Mouse (Mus musculus): Measurements from ENCODE around the gene Clec11a. TPM values are rescaled to one million over a fixed set of nuclear protein-coding genes. Genes with fewer than 3 reads are reported as not detected.
"Not testable (repeated sequence)": the region's sequence is repeated elsewhere in the genome, so short reads cannot be mapped to it uniquely, and the experiment has no call there.

The Clec11a gene
- polyA plus RNA-seq, 1 experiment from 2014 or later = 3.2 TPM

GRCm38 (mm10) chr7:44304463-44304774, 2.3 kb downstream of the Clec11a start:
- H3K36me3 ChIP-seq (ENCODE audit: control insufficient read depth, insufficient read depth, low read length) = no peaks in the 10 kb centered on the region
- H3K9ac ChIP-seq (ENCODE audit: low read length) = peak overlapping the region; percentile 97
- 1% methylated on average over 25 of the region's 25 CpGs for WGBS
- no peaks in the 10 kb centered on the region; the same call in none of the 2 replicates for H3K27me3 ChIP-seq (ENCODE audit: control insufficient read depth, insufficient read depth, low read length)
- H3K4me1 ChIP-seq (replicated peaks; ENCODE audit: control insufficient read depth, insufficient read depth, low read length) = peaks cover 9% of the 10 kb centered on the region
- H3K27ac ChIP-seq (ENCODE audit: low read depth, low read length) = peak overlapping the region; percentile 93
- ATAC-seq (replicated peaks; ENCODE audit: low FRiP score) = peak; percentile 46
- H3K4me3 ChIP-seq (ENCODE audit: low read depth, low read length) = peak overlapping the region; percentile 68
- no peaks in the 10 kb centered on the region for H3K9me3 ChIP-seq (ENCODE audit: control insufficient read depth, low read length)
- no peak for DNase-seq (ENCODE audit: low spot score)
- H3K4me2 ChIP-seq (ENCODE audit: low read depth, low read length, severe bottlenecking) = peak overlapping the region; percentile 86

GRCm38 (mm10) chr7:44303346-44304340, 3.1 kb downstream of the Clec11a start:
- ATAC-seq (replicated peaks; ENCODE audit: low FRiP score) (no peak), DNase-seq (ENCODE audit: low spot score) (no peak)
- WGBS = 85% methylated on average over 14 of the region's 14 CpGs
- Histone ChIP-seq H3K4me1 (replicated peaks; ENCODE audit: control insufficient read depth, insufficient read depth, low read length) (peaks cover 9% of the 10 kb centered on the region), H3K9me3 (ENCODE audit: control insufficient read depth, low read length) (no peaks in the 10 kb centered on the region), H3K36me3 (ENCODE audit: control insufficient read depth, insufficient read depth, low read length) (no peaks in the 10 kb centered on the region), H3K4me2 (ENCODE audit: low read depth, low read length, severe bottlenecking) (peak overlapping the region; percentile 86), H3K27me3 (ENCODE audit: control insufficient read depth, insufficient read depth, low read length) (no peaks in the 10 kb centered on the region; the same call in 1 of the 2 replicates), H3K27ac (ENCODE audit: low read depth, low read length) (peak overlapping the region; percentile 93), H3K4me3 (ENCODE audit: low read depth, low read length) (peak overlapping the region; percentile 68), H3K9ac (ENCODE audit: low read length) (peak overlapping the region; percentile 97)

DNA sequence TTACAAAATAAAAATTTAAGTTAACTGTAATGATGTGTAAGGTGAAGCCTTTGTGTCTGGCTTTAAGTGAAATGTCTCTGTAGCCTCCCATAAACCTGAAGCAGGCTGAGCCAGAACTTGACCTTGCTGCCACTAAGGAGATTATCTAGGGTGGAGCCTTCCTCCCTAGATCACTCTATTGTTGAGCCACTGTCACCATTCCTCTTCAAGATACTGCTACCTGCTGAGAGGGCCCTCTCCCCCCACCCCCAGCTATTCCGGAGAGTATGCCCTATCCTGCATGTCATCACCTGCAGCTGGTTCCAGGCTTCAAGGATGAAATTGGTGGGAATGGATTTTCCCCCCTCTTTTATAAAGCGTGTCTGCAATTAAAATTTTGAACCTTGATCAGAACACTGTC, 9.2 kb downstream of the Clec11a start:
- H3K36me3 ChIP-seq (ENCODE audit: control insufficient read depth, insufficient read depth, low read length); H3K9ac ChIP-seq (ENCODE audit: low read length); H3K9me3 ChIP-seq (ENCODE audit: control insufficient read depth, low read length); H3K4me3 ChIP-seq (ENCODE audit: low read depth, low read length); H3K4me1 ChIP-seq (replicated peaks; ENCODE audit: control insufficient read depth, insufficient read depth, low read length); DNase-seq (ENCODE audit: low spot score); H3K27me3 ChIP-seq (ENCODE audit: control insufficient read depth, insufficient read depth, low read length); ATAC-seq (replicated peaks; ENCODE audit: low FRiP score); H3K27ac ChIP-seq (ENCODE audit: low read depth, low read length); H3K4me2 ChIP-seq (ENCODE audit: low read depth, low read length, severe bottlenecking): not testable (repeated sequence)
- 95% methylated on average over 2 of the region's 2 CpGs for WGBS

DNA sequence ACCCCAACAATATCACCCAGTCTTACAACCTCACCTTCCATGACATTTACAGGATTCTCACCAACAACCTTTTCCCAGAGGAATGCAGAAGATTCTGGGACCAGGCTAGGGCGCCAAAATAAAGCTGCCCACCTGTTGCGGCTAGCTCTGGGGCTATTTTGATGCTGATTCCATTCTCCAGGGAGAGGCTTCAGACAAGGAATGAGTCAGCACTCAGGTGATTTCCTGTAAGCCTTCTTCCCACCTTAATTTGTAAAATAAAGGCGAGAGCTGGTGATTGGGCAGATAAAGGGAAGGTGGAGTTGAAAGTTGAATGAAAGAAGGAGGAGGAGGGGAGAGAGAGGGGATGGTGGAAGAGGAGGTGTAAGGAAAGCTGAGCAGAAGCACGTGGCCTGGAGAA, 15.3 kb downstream of the Clec11a start:
- Histone ChIP-seq H3K36me3 (ENCODE audit: control insufficient read depth, insufficient read depth, low read length) (no peaks in the 10 kb centered on the region), H3K4me1 (replicated peaks; ENCODE audit: control insufficient read depth, insufficient read depth, low read length) (no peaks in the 10 kb centered on the region), H3K9me3 (ENCODE audit: control insufficient read depth, low read length) (no peaks in the 10 kb centered on the region), H3K27me3 (ENCODE audit: control insufficient read depth, insufficient read depth, low read length) (no peaks in the 10 kb centered on the region), H3K4me3 (ENCODE audit: low read depth, low read length) (no peak overlapping the region), H3K9ac (ENCODE audit: low read length) (no peak overlapping the region), H3K27ac (ENCODE audit: low read depth, low read length) (no peak overlapping the region), H3K4me2 (ENCODE audit: low read depth, low read length, severe bottlenecking) (no peak overlapping the region)
- ATAC-seq (replicated peaks; ENCODE audit: low FRiP score) (no peak), DNase-seq (ENCODE audit: low spot score) (no peak)
- WGBS = 56% methylated on average over 4 of the region's 4 CpGs

DNA sequence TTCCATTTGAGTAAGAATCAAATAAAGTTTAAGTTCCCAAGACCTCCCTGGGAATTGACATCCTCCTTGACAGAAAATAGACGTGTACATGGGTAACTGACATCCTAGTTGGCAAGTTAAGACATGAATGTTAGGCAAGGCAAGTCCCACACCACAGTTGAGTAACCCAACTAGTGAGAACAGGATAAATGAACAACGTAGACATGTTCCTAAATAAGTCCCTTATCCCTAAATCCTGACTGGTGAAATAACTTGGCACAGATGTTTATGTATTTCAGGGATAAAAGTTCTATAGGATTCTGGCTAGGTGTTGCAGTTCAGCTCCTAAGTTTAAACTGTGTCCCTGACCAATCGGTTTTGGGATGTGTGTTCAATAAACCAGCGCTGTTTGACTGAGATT, 15.7 kb downstream of the Clec11a start:
- no peaks in the 10 kb centered on the region for H3K27me3 ChIP-seq (ENCODE audit: control insufficient read depth, insufficient read depth, low read length)
- ATAC-seq (replicated peaks; ENCODE audit: low FRiP score) (no peak), DNase-seq (ENCODE audit: low spot score) (no peak)
- no peak overlapping the region for H3K27ac ChIP-seq (ENCODE audit: low read depth, low read length)
- H3K4me1 ChIP-seq (replicated peaks; ENCODE audit: control insufficient read depth, insufficient read depth, low read length) = no peaks in the 10 kb centered on the region
- no peak overlapping the region for H3K4me3 ChIP-seq (ENCODE audit: low read depth, low read length)
- no peak overlapping the region for H3K9ac ChIP-seq (ENCODE audit: low read length)
- no peaks in the 10 kb centered on the region for H3K9me3 ChIP-seq (ENCODE audit: control insufficient read depth, low read length)
- 81% methylated on average over 4 of the region's 4 CpGs for WGBS
- no peak overlapping the region for H3K4me2 ChIP-seq (ENCODE audit: low read depth, low read length, severe bottlenecking)
- no peaks in the 10 kb centered on the region for H3K36me3 ChIP-seq (ENCODE audit: control insufficient read depth, insufficient read depth, low read length)

GRCm38 (mm10) chr7:44287760-44288159, 18.9 kb downstream of the Clec11a start:
- Histone ChIP-seq H3K27me3 (ENCODE audit: control insufficient read depth, insufficient read depth, low read length) (no peaks in the 10 kb centered on the region), H3K9me3 (ENCODE audit: control insufficient read depth, low read length) (no peaks in the 10 kb centered on the region), H3K4me1 (replicated peaks; ENCODE audit: control insufficient read depth, insufficient read depth, low read length) (no peaks in the 10 kb centered on the region), H3K4me2 (ENCODE audit: low read depth, low read length, severe bottlenecking) (no peak overlapping the region), H3K9ac (ENCODE audit: low read length) (no peak overlapping the region), H3K4me3 (ENCODE audit: low read depth, low read length) (no peak overlapping the region), H3K27ac (ENCODE audit: low read depth, low read length) (no peak overlapping the region), H3K36me3 (ENCODE audit: control insufficient read depth, insufficient read depth, low read length) (no peaks in the 10 kb centered on the region)
- 76% methylated on average over 7 of the region's 7 CpGs for WGBS
- no peak for ATAC-seq (replicated peaks; ENCODE audit: low FRiP score)
- no peak for DNase-seq (ENCODE audit: low spot score)

- DNase-seq (ENCODE audit: low spot score) (no peak), ATAC-seq (replicated peaks; ENCODE audit: low FRiP score) (no peak)
- Histone ChIP-seq H3K9ac (ENCODE audit: low read length) (no peak overlapping the region), H3K4me1 (replicated peaks; ENCODE audit: control insufficient read depth, insufficient read depth, low read length) (no peaks in the 10 kb centered on the region), H3K9me3 (ENCODE audit: control insufficient read depth, low read length) (no peaks in the 10 kb centered on the region), H3K4me2 (ENCODE audit: low read depth, low read length, severe bottlenecking) (no peak overlapping the region), H3K27me3 (ENCODE audit: control insufficient read depth, insufficient read depth, low read length) (no peaks in the 10 kb centered on the region), H3K27ac (ENCODE audit: low read depth, low read length) (no peak overlapping the region), H3K4me3 (ENCODE audit: low read depth, low read length) (no peak overlapping the region), H3K36me3 (ENCODE audit: control insufficient read depth, insufficient read depth, low read length) (no peaks in the 10 kb centered on the region)
- 81% methylated on average over 7 of the region's 7 CpGs for WGBS
These were observed 25.1 kb downstream of the Clec11a start for GRCm38 (mm10) chr7:44281586-44281985.

DNA sequence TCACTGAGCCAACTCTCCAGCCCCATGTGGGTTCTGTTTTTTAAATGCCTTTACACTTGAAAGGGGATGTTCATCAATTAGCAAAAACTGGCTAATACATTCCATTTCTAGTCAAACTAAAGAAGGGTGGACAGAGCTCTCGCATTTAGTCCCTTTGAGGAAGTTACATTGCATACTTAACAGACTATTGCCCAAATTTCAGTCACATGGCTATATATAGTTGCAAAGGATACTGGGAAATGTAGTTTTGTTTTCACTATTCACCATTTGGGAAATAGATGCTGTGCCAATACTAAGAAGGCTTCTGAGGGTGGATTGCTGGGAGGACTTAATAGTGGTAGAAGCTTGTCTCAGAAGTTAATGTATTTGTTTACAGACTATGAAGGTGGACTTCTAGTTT, 25.7 kb downstream of the Clec11a start:
- H3K36me3 ChIP-seq (ENCODE audit: control insufficient read depth, insufficient read depth, low read length) = no peaks in the 10 kb centered on the region
- no peak overlapping the region for H3K9ac ChIP-seq (ENCODE audit: low read length)
- DNase-seq (ENCODE audit: low spot score) = no peak
- 78% methylated on average over 1 of the region's 1 CpGs for WGBS
- H3K27ac ChIP-seq (ENCODE audit: low read depth, low read length) = no peak overlapping the region
- ATAC-seq (replicated peaks; ENCODE audit: low FRiP score) = no peak
- H3K27me3 ChIP-seq (ENCODE audit: control insufficient read depth, insufficient read depth, low read length) = no peaks in the 10 kb centered on the region
- no peak overlapping the region for H3K4me3 ChIP-seq (ENCODE audit: low read depth, low read length)
- no peaks in the 10 kb centered on the region for H3K9me3 ChIP-seq (ENCODE audit: control insufficient read depth, low read length)
- no peaks in the 10 kb centered on the region for H3K4me1 ChIP-seq (replicated peaks; ENCODE audit: control insufficient read depth, insufficient read depth, low read length)
- no peak overlapping the region for H3K4me2 ChIP-seq (ENCODE audit: low read depth, low read length, severe bottlenecking)

GRCm38 (mm10) chr7:44277250-44277622, 29.5 kb downstream of the Clec11a start:
- no peaks in the 10 kb centered on the region; the same call in 1 of the 2 replicates for H3K27me3 ChIP-seq (ENCODE audit: control insufficient read depth, insufficient read depth, low read length)
- no peaks in the 10 kb centered on the region for H3K36me3 ChIP-seq (ENCODE audit: control insufficient read depth, insufficient read depth, low read length)
- ATAC-seq (replicated peaks; ENCODE audit: low FRiP score) (no peak), DNase-seq (ENCODE audit: low spot score) (no peak)
- no peak overlapping the region for H3K27ac ChIP-seq (ENCODE audit: low read depth, low read length)
- H3K4me2 ChIP-seq (ENCODE audit: low read depth, low read length, severe bottlenecking) = no peak overlapping the region
- WGBS = 46% methylated on average over 2 of the region's 2 CpGs
- H3K9ac ChIP-seq (ENCODE audit: low read length) = no peak overlapping the region
- no peak overlapping the region for H3K4me3 ChIP-seq (ENCODE audit: low read depth, low read length)
- no peaks in the 10 kb centered on the region for H3K9me3 ChIP-seq (ENCODE audit: control insufficient read depth, low read length)
- H3K4me1 ChIP-seq (replicated peaks; ENCODE audit: control insufficient read depth, insufficient read depth, low read length) = no peaks in the 10 kb centered on the region

All from forebrain, embryonic 11.5 days (tissue).